Mouse (Mus musculus) kidney, adult 2 months (tissue): ENCODE measurements around the gene Ndel1.

Source experiments
- CTCF ChIP-seq: fragments of 200-500 bp; conservative IDR thresholded peaks from 2 replicates; pipeline ENCODE4 v1.5.1; 2011; ENCODE audit warnings: low read depth, mild to moderate bottlenecking, control low read depth, low read length, moderate library complexity, mixed read lengths; ENCODE audit not compliant: insufficient read depth, insufficient read length
- POLR2A ChIP-seq: fragments of 200-500 bp; IDR thresholded peaks from one replicate; pipeline ENCODE4 v1.6.1; 2011; ENCODE audit warnings: low read depth, low read length, control low read depth

DNA sequence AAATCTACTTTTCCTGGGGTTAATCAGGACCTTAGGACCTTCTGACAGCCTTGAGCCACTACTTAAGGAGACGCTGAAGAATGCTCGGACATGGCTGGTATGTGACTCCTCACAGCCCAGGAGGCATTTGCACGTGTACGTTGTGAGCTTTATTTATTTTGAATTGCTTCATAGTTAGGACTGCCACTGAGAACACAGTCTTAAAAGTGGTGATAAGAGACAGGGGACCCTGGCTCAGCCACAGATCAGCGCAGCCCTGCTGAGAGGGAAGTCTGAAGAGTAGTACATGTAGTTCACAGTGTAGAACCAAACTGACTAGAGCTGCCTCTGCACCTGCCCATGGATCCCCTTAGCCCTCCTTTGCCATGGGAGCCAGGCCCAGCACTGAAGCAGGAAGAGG, 20.2 kb upstream of the Ndel1 start:
- TF ChIP-seq CTCF (no peak), POLR2A (no peak)
